Mouse (Mus musculus) gastrocnemius, postnatal 14 days (tissue): ENCODE measurements around the gene Ncoa5. TPM values are rescaled to one million over a fixed set of nuclear protein-coding genes. Genes with fewer than 3 reads are reported as not detected.

ENCODE experiments used
- DNase-seq: peaks from one replicate; pipeline ENCODE4 v3.0.0; 2021; ENCODE audit warnings: mixed read lengths
- intact Hi-C: fragments of 180-260 bp; cut with DNase I; formaldehyde crosslinking; loops from one replicate; pipeline ENCODE4 v1.15.1; 2025; ENCODE audit warnings: low total_unique reads
- total RNA-seq, 2 experiments: library from RNA; stranded (reverse); gene quantifications; 2 replicates each; pipeline ENCODE4 v1.2.3; 2021

Gene Ncoa5
- total RNA-seq, 2 experiments from 2014 or later: 12.3 TPM

- intact Hi-C loops: no loop called here
Observed at GRCm38 (mm10) chr2:164967761-164968440, 66.8 kb downstream of the Ncoa5 start.

GRCm38 (mm10) chr2:164967193-164967592 is 67.5 kb downstream of the Ncoa5 start:
- intact Hi-C loops: no loop called here
- DNase-seq: no peak

More at GRCm38 (mm10) chr2:164967761-164968440, 66.8 kb downstream of the Ncoa5 start:
- no peak for DNase-seq

GRCm38 (mm10) chr2:164966381-164966780 is 68.3 kb downstream of the Ncoa5 start:
- intact Hi-C loops: no loop called here
- no peak for DNase-seq

GRCm38 (mm10) chr2:164964981-164965380 is 69.7 kb downstream of the Ncoa5 start:
- DNase-seq: no peak
- intact Hi-C loops: no loop called here

GRCm38 (mm10) chr2:164964242-164964894 is 70.3 kb downstream of the Ncoa5 start:
- DNase-seq: no peak
- intact Hi-C loops: no loop called here

- no peak for DNase-seq
- intact Hi-C loops: no loop called here
Observed at GRCm38 (mm10) chr2:164962183-164962580, 72.5 kb downstream of the Ncoa5 start.

GRCm38 (mm10) chr2:164961506-164962182 is 73.0 kb downstream of the Ncoa5 start:
- intact Hi-C loops: no loop called here
- DNase-seq: peak; percentile 50

GRCm38 (mm10) chr2:164960716-164961441 is 73.8 kb downstream of the Ncoa5 start, which contains the start of gene Slc12a5:
Gene Slc12a5 (plus strand): TSS chr2:164960802.
- peak; percentile 48 for DNase-seq
- intact Hi-C loops: no loop called here

- DNase-seq: no peak
- intact Hi-C loops: no loop called here
Observed at GRCm38 (mm10) chr2:164957548-164958315, 76.9 kb downstream of the Ncoa5 start.

- no peak for DNase-seq
- intact Hi-C loops: no loop called here
Observed at GRCm38 (mm10) chr2:164956195-164956594, 78.5 kb downstream of the Ncoa5 start.

- no peak for DNase-seq
- intact Hi-C loops: no loop called here
Observed at GRCm38 (mm10) chr2:164955725-164956124, 78.9 kb downstream of the Ncoa5 start.

GRCm38 (mm10) chr2:164953224-164953623 is 81.4 kb downstream of the Ncoa5 start:
- intact Hi-C loops: loop anchor here (5.0 kb wide), 1 partner anchor 84 kb away; no protein-coding TSS in a partner anchor
- peak; percentile 79 for DNase-seq

- no peak for DNase-seq
- intact Hi-C loops: loop anchor here (5.0 kb wide), 1 partner anchor 85 kb away; no protein-coding TSS in a partner anchor
Observed at GRCm38 (mm10) chr2:164952448-164952847, 82.2 kb downstream of the Ncoa5 start.

GRCm38 (mm10) chr2:164951745-164952144 is 82.9 kb downstream of the Ncoa5 start:
- intact Hi-C loops: loop anchor here (5.0 kb wide), 1 partner anchor 86 kb away; no protein-coding TSS in a partner anchor
- no peak for DNase-seq

- intact Hi-C loops: loop anchor here (5.0 kb wide), 1 partner anchor 87 kb away; no protein-coding TSS in a partner anchor
- DNase-seq: no peak
Observed at GRCm38 (mm10) chr2:164950501-164950900, 84.2 kb downstream of the Ncoa5 start.
